13 mouse cellular contexts compared by ENCODE assay signal in genomic region chr5:37917161-37917560, GRCm38 (mm10).
"Had no signal": no experiment of that assay in that cellular context is flagged by ENCODE, and none has a peak within 500 bp of the region (broad histone marks: within the 10 kb centered on the region; RNA-seq: fewer than 3 reads in every experiment).

No protein-coding gene starts in this region.

- H3K9me3 ChIP-seq: intestine, embryonic 15.5 days; midbrain, embryonic 12.5 days; stomach, embryonic 15.5 days had no signal

- DNase-seq: kidney, adult 8-10 months; kidney, postnatal 25 days; layer of hippocampus, postnatal 36 days; lung, adult 18-20 months; retina, postnatal 1 day; right cerebral cortex, postnatal 4 days; thymus, adult 2 months; thymus, postnatal 25 days had no signal

- H3K9ac ChIP-seq: intestine, embryonic 15.5 days; liver, embryonic 14.5 days; midbrain, embryonic 12.5 days; stomach, embryonic 15.5 days had no signal

- H3K36me3 ChIP-seq: intestine, embryonic 15.5 days; midbrain, embryonic 12.5 days; stomach, embryonic 15.5 days had no signal

- H3K27ac ChIP-seq: intestine, embryonic 15.5 days; liver, embryonic 14.5 days; midbrain, embryonic 12.5 days; stomach, embryonic 15.5 days had no signal

- H3K4me2 ChIP-seq: intestine, embryonic 15.5 days had no signal

- ATAC-seq: intestine, embryonic 15.5 days had no signal

- H3K4me3 ChIP-seq: intestine, embryonic 15.5 days; myocyte; stomach, embryonic 15.5 days had no signal

- H3K4me1 ChIP-seq: intestine, embryonic 15.5 days; stomach, embryonic 15.5 days had no signal
